Mouse (Mus musculus) ovary, adult 18-20 months (tissue): Measurements from ENCODE around the gene Col20a1.

Experiments
- DNase-seq: peaks from one replicate; pipeline ENCODE4 v3.0.0; 2022; ENCODE audit warnings: low spot score, mixed read lengths

The Col20a1 gene

GRCm38 (mm10) chr2:180995457-180995856 is 9.1 kb downstream of the Col20a1 start:
- DNase-seq: no peak

GRCm38 (mm10) chr2:180996436-180996835 is 10.1 kb downstream of the Col20a1 start:
- DNase-seq: no peak

GRCm38 (mm10) chr2:180996905-180997304 is 10.6 kb downstream of the Col20a1 start:
- no peak for DNase-seq

GRCm38 (mm10) chr2:181007054-181007453 is 20.7 kb downstream of the Col20a1 start:
- DNase-seq: no peak

GRCm38 (mm10) chr2:181008339-181008738 is 22.0 kb downstream of the Col20a1 start:
- no peak for DNase-seq

- no peak for DNase-seq
Observed at GRCm38 (mm10) chr2:181031406-181031934, 45.1 kb downstream of the Col20a1 start.

GRCm38 (mm10) chr2:181032407-181032806 is 46.1 kb downstream of the Col20a1 start:
- peak; percentile 30 for DNase-seq

GRCm38 (mm10) chr2:181033310-181033709 is 47.0 kb downstream of the Col20a1 start:
- DNase-seq: peak; percentile 28

- no peak for DNase-seq
Observed at GRCm38 (mm10) chr2:181035186-181035585, 48.9 kb downstream of the Col20a1 start.

GRCm38 (mm10) chr2:181036561-181036960 is 50.2 kb downstream of the Col20a1 start:
- no peak for DNase-seq

- no peak for DNase-seq
Observed at GRCm38 (mm10) chr2:181038644-181039355, 52.5 kb downstream of the Col20a1 start.

- no peak for DNase-seq
Observed at GRCm38 (mm10) chr2:181039356-181039680, 53.0 kb downstream of the Col20a1 start.

- DNase-seq: no peak
Observed at GRCm38 (mm10) chr2:181041941-181042340, 55.6 kb downstream of the Col20a1 start.

GRCm38 (mm10) chr2:181042376-181042775 is 56.0 kb downstream of the Col20a1 start:
- DNase-seq: peak; percentile 23

- peak; percentile 42 for DNase-seq
Observed at GRCm38 (mm10) chr2:181043437-181043836, 57.1 kb downstream of the Col20a1 start, which contains the start of gene Chrna4. Gene Chrna4, minus strand, starts transcription at chr2:181043546.

- DNase-seq: no peak
Observed at GRCm38 (mm10) chr2:181044001-181044400, 57.7 kb downstream of the Col20a1 start.

- no peak for DNase-seq
Observed at GRCm38 (mm10) chr2:181048252-181048945, 62.1 kb downstream of the Col20a1 start.

- no peak for DNase-seq
Observed at GRCm38 (mm10) chr2:181048986-181049385, 62.7 kb downstream of the Col20a1 start.

GRCm38 (mm10) chr2:181052171-181052570 is 65.8 kb downstream of the Col20a1 start:
- no peak for DNase-seq

GRCm38 (mm10) chr2:181057341-181057740 is 71.0 kb downstream of the Col20a1 start:
- no peak for DNase-seq

- DNase-seq: no peak
Observed at GRCm38 (mm10) chr2:181058193-181058592, 71.9 kb downstream of the Col20a1 start.

- DNase-seq: no peak
Observed at GRCm38 (mm10) chr2:181060127-181060526, 73.8 kb downstream of the Col20a1 start.

GRCm38 (mm10) chr2:181065827-181066226 is 79.5 kb downstream of the Col20a1 start:
- no peak for DNase-seq
